ENCODE assay signal across 7 mouse cellular contexts in the genomic region with DNA sequence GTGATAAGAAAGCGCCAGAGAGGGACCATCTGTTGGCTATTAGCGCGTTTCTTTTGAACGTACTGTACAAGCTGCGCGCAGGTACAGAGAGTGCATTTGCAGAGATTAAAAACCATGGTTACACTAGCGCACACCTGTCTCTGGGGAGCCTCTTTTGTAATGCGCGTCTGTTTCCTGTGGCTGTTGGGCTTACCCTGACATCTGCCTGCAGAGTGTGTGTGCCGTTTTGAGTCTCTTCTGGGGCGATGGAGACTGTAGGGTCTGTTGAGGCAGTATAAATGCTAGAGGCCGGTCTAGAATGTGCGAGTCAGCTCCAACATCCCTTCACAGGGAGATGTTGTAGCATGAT. TPM values are rescaled to one million over a fixed set of nuclear protein-coding genes. Genes with fewer than 3 reads are reported as not detected.
DNase-seq lines count a peak whose midpoint lies in the region; ATAC-seq and TF ChIP-seq lines count a peak whose summit lies in the region.

No protein-coding gene starts in this region.

- H3K4me2 ChIP-seq in liver, postnatal 0 days (ENCODE audit: low read depth, low read length), result no peak overlapping the region
- H3K4me2 ChIP-seq in liver, embryonic 11.5 days, result no peak overlapping the region
- H3K4me2 ChIP-seq in heart, embryonic 16.5 days (ENCODE audit: low read depth, low read length), result peak overlapping the region; percentile 44
- peak overlapping the region; percentile 45 for H3K4me2 ChIP-seq in midbrain, embryonic 16.5 days (ENCODE audit: low read length)
- H3K4me2 ChIP-seq in kidney, embryonic 14.5 days (replicated peaks; ENCODE audit: low read depth, low read length), result no peak overlapping the region

- TF ChIP-seq CTCF in liver, postnatal 0 days (IDR thresholded peaks at IDR 0.05; ENCODE audit: low read depth), result no peak

- no peak overlapping the region for H3K4me3 ChIP-seq in liver, postnatal 0 days (ENCODE audit: low read depth, low read length)
- no peak overlapping the region for H3K4me3 ChIP-seq in liver, embryonic 11.5 days (ENCODE audit: low read depth, low read length)
- no peak overlapping the region for H3K4me3 ChIP-seq in heart, embryonic 16.5 days (ENCODE audit: low read length)
- peak overlapping the region; percentile 18; the same call in 1 of the 2 replicates for H3K4me3 ChIP-seq in midbrain, embryonic 16.5 days (ENCODE audit: low read depth, low read length)
- no peak overlapping the region for H3K4me3 ChIP-seq in kidney, embryonic 14.5 days (ENCODE audit: low read length)

- peak; percentile 40; the same call in 1 of the 2 replicates for ATAC-seq in liver, postnatal 0 days
- ATAC-seq in liver, embryonic 11.5 days (replicated peaks; ENCODE audit: low FRiP score), result no peak
- 0 out of 2 replicates have a peak, but pooled peaks have one; percentile 36 for ATAC-seq in common myeloid progenitor, adult 5-6 weeks (replicated peaks; ENCODE audit: low read depth, poor library complexity, severe bottlenecking)
- peak; percentile 49 for ATAC-seq in heart, embryonic 16.5 days (replicated peaks; ENCODE audit: extremely low read depth, insufficient read depth, low FRiP score)
- ATAC-seq in midbrain, embryonic 16.5 days, result peak; percentile 87
- no peak for ATAC-seq in kidney, embryonic 14.5 days (ENCODE audit: low FRiP score, low TSS enrichment)

- no peaks in the 10 kb centered on the region for H3K36me3 ChIP-seq in liver, postnatal 0 days (replicated peaks; ENCODE audit: insufficient read depth, low read length)
- H3K36me3 ChIP-seq in liver, embryonic 11.5 days (ENCODE audit: control insufficient read depth, insufficient read depth, low read length), result no peaks in the 10 kb centered on the region
- no peaks in the 10 kb centered on the region for H3K36me3 ChIP-seq in heart, embryonic 16.5 days (ENCODE audit: control insufficient read depth, insufficient read depth)
- no peaks in the 10 kb centered on the region for H3K36me3 ChIP-seq in midbrain, embryonic 16.5 days (ENCODE audit: control insufficient read depth, insufficient read depth, low read length)
- H3K36me3 ChIP-seq in kidney, embryonic 14.5 days (ENCODE audit: control insufficient read depth, insufficient read depth, low read length), result no peaks in the 10 kb centered on the region

- H3K4me1 ChIP-seq in liver, postnatal 0 days (ENCODE audit: insufficient read depth), result peaks cover 3% of the 10 kb centered on the region; the same call in 1 of the 2 replicates
- H3K4me1 ChIP-seq in liver, embryonic 11.5 days (replicated peaks; ENCODE audit: control insufficient read depth, insufficient read depth, low read length), result no peaks in the 10 kb centered on the region
- H3K4me1 ChIP-seq in heart, embryonic 16.5 days (ENCODE audit: control insufficient read depth, insufficient read depth, low read length), result no peaks in the 10 kb centered on the region; the same call in 1 of the 2 replicates
- H3K4me1 ChIP-seq in midbrain, embryonic 16.5 days (ENCODE audit: control insufficient read depth, insufficient read depth, low read length), result peaks cover 15% of the 10 kb centered on the region
- no peaks in the 10 kb centered on the region for H3K4me1 ChIP-seq in kidney, embryonic 14.5 days (ENCODE audit: control insufficient read depth, insufficient read depth, low read length)

- no peaks in the 10 kb centered on the region for H3K9me3 ChIP-seq in liver, postnatal 0 days (ENCODE audit: low read length)
- H3K9me3 ChIP-seq in liver, embryonic 11.5 days (ENCODE audit: control insufficient read depth, low read length), result no peaks in the 10 kb centered on the region
- no peaks in the 10 kb centered on the region for H3K9me3 ChIP-seq in heart, embryonic 16.5 days (replicated peaks; ENCODE audit: control insufficient read depth, low read length)
- no peaks in the 10 kb centered on the region for H3K9me3 ChIP-seq in midbrain, embryonic 16.5 days (replicated peaks; ENCODE audit: control insufficient read depth, low read length, poor library complexity, severe bottlenecking)
- H3K9me3 ChIP-seq in kidney, embryonic 14.5 days (ENCODE audit: control insufficient read depth, low read length), result peaks cover 2% of the 10 kb centered on the region; the same call in 1 of the 2 replicates

- no peak overlapping the region for H3K9ac ChIP-seq in liver, postnatal 0 days (replicated peaks)
- H3K9ac ChIP-seq in liver, embryonic 11.5 days (ENCODE audit: low read depth, low read length), result no peak overlapping the region
- no peak overlapping the region for H3K9ac ChIP-seq in heart, embryonic 16.5 days (ENCODE audit: low read length)
- H3K9ac ChIP-seq in midbrain, embryonic 16.5 days (ENCODE audit: low read depth, low read length), result no peak overlapping the region
- no peak overlapping the region for H3K9ac ChIP-seq in kidney, embryonic 14.5 days (ENCODE audit: low read depth, low read length)

- no peaks in the 10 kb centered on the region for H3K27me3 ChIP-seq in liver, postnatal 0 days (ENCODE audit: insufficient read depth, low read length)
- no peaks in the 10 kb centered on the region for H3K27me3 ChIP-seq in liver, embryonic 11.5 days (replicated peaks; ENCODE audit: control insufficient read depth, insufficient read depth, low read length)
- no peaks in the 10 kb centered on the region for H3K27me3 ChIP-seq in heart, embryonic 16.5 days (ENCODE audit: control insufficient read depth, insufficient read depth, low read length)
- no peaks in the 10 kb centered on the region for H3K27me3 ChIP-seq in midbrain, embryonic 16.5 days (ENCODE audit: control insufficient read depth, insufficient read depth, low read depth, low read length)
- H3K27me3 ChIP-seq in kidney, embryonic 14.5 days (ENCODE audit: control insufficient read depth, insufficient read depth, low read length), result no peaks in the 10 kb centered on the region

- no peak for DNase-seq in liver, postnatal 0 days
- no peak for DNase-seq in liver, embryonic 11.5 days (ENCODE audit: low spot score)
- no peak for DNase-seq in ovary, adult 18-20 months (ENCODE audit: low spot score)

- no peak for TF ChIP-seq EP300 in liver, postnatal 0 days (IDR thresholded peaks at IDR 0.05; ENCODE audit: low read depth)

- H3K27ac ChIP-seq in liver, postnatal 0 days (ENCODE audit: low read depth), result no peak overlapping the region
- H3K27ac ChIP-seq in liver, embryonic 11.5 days (ENCODE audit: low read depth, low read length), result no peak overlapping the region
- H3K27ac ChIP-seq in heart, embryonic 16.5 days (ENCODE audit: low read length), result no peak overlapping the region
- no peak overlapping the region; the same call in none of the 2 replicates for H3K27ac ChIP-seq in midbrain, embryonic 16.5 days (ENCODE audit: low read length)
- no peak overlapping the region for H3K27ac ChIP-seq in kidney, embryonic 14.5 days (ENCODE audit: low read depth, low read length)

- 46% methylated on average over 13 of the region's 13 CpGs for WGBS in liver, postnatal 0 days (ENCODE audit: insufficient replicate concordance)
- 60% methylated on average over 13 of the region's 13 CpGs for WGBS in liver, embryonic 11.5 days
- 45% methylated on average over 13 of the region's 13 CpGs for WGBS in heart, embryonic 16.5 days
- WGBS in midbrain, embryonic 16.5 days, result 21% methylated on average over 13 of the region's 13 CpGs
- 53% methylated on average over 13 of the region's 13 CpGs for WGBS in kidney, embryonic 14.5 days

RNA-seq across cellular contexts. Expression of a gene that starts 19.7 kb away (rescaled TPM):
- polyA plus RNA-seq in liver, postnatal 0 days (2015; fragmentation: Nextera tagmentation; extraction: Ambion mirVana), result 4.3 and 4.7 TPM in 2 replicates
- polyA plus RNA-seq in liver, embryonic 11.5 days (2014; fragmentation: Nextera tagmentation; extraction: Ambion mirVana), result 26.3 and 33.4 TPM in 2 replicates
- 38.3 and 68.5 TPM in 2 replicates for total RNA-seq in common myeloid progenitor, adult 5-6 weeks (2017)
- polyA plus RNA-seq in heart, embryonic 16.5 days (2015; fragmentation: Nextera tagmentation; extraction: Ambion mirVana), result 15.8 and 19.3 TPM in 2 replicates
- 30.6 and 31.7 TPM in 2 replicates for polyA plus RNA-seq in midbrain, embryonic 16.5 days (2015; fragmentation: Nextera tagmentation; extraction: Ambion mirVana)
- 18.3 and 32.2 TPM in 2 replicates for polyA plus RNA-seq in kidney, embryonic 14.5 days (2014; fragmentation: Nextera tagmentation; extraction: Ambion mirVana)

Comparison
In these comparisons a context has a peak if more than half of its experiments do, and no peak if none do; other contexts are left out.
1. ATAC-seq: peak in liver, postnatal 0 days (single experiment), common myeloid progenitor, adult 5-6 weeks (single experiment), heart, embryonic 16.5 days (single experiment) and midbrain, embryonic 16.5 days (single experiment); none in liver, embryonic 11.5 days (single experiment) and kidney, embryonic 14.5 days (single experiment).
2. H3K4me2 ChIP-seq: peak in heart, embryonic 16.5 days (single experiment) and midbrain, embryonic 16.5 days (single experiment); none in liver, postnatal 0 days (single experiment), liver, embryonic 11.5 days (single experiment) and kidney, embryonic 14.5 days (single experiment).